Mouse (Mus musculus) limb, embryonic 12.5 days (tissue): Measurements from ENCODE around the gene Thsd7a. TPM values are rescaled to one million over a fixed set of nuclear protein-coding genes. Genes with fewer than 3 reads are reported as not detected.

Experiments
- ATAC-seq: fragments of 200-750 bp; cut with Nextera tagmentation; 2 replicates; pipeline ENCODE4 v1.8.0; 2017; ENCODE audit warnings: low read depth, moderate TSS enrichment; ENCODE audit not compliant: insufficient number of reproducible peaks, insufficient read depth, low FRiP score, low TSS enrichment
- H3K27ac ChIP-seq: fragments of 300-500 bp; sonication (generic); 2 replicates; pipeline ENCODE4 v1.5.1; 2016; ENCODE audit warnings: mild to moderate bottlenecking, moderate library complexity
- H3K27me3 ChIP-seq: fragments of 300-500 bp; sonication (generic); 2 replicates; pipeline ENCODE4 v1.6.1; 2016; ENCODE audit warnings: mild to moderate bottlenecking, moderate library complexity
- H3K36me3 ChIP-seq: fragments of 300-500 bp; sonication (generic); 2 replicates; pipeline ENCODE4 v1.6.1; 2016; ENCODE audit warnings: mild to moderate bottlenecking, moderate library complexity
- H3K4me1 ChIP-seq: fragments of 300-500 bp; sonication (generic); replicated peaks from 2 replicates; pipeline ENCODE4 v1.6.1; 2016
- H3K4me2 ChIP-seq: fragments of 300-500 bp; sonication (generic); 2 replicates; pipeline ENCODE4 v1.6.1; 2016; ENCODE audit warnings: mild to moderate bottlenecking, moderate library complexity
- H3K4me3 ChIP-seq: fragments of 300-500 bp; sonication (generic); replicated peaks from 2 replicates; pipeline ENCODE4 v1.5.1; 2016; ENCODE audit warnings: mild to moderate bottlenecking
- H3K9ac ChIP-seq: fragments of 300-500 bp; sonication (generic); replicated peaks from 2 replicates; pipeline ENCODE4 v1.6.1; 2016; ENCODE audit warnings: mild to moderate bottlenecking, moderate library complexity
- H3K9me3 ChIP-seq: fragments of 300-500 bp; sonication (generic); 2 replicates; pipeline ENCODE4 v1.6.1; 2016; ENCODE audit warnings: mild to moderate bottlenecking, moderate library complexity
- WGBS: fragments of 180-500 bp; shearing (Covaris S2); methylation state at CpG from one replicate; pipeline ENCODE4 v1.1.7; 2016; 5-methylcytosine and 5-hydroxymethylcytosine counted together
- polyA plus RNA-seq: library from polyadenylated mRNA; unstranded; fragments of >200 nt; fragmentation: Nextera tagmentation; extraction: Ambion mirVana; gene quantifications from 2 replicates; pipeline ENCODE4 v1.2.1, GENCODE M21; 2016

The Thsd7a gene
- polyA plus RNA-seq, 1 experiment from 2014 or later = 5.6 TPM

- no peak overlapping the region for H3K4me2 ChIP-seq
- no peak for ATAC-seq
- H3K27me3 ChIP-seq = no peaks in the 10 kb centered on the region
- no peak overlapping the region for H3K4me3 ChIP-seq
- H3K27ac ChIP-seq = no peak overlapping the region
- H3K36me3 ChIP-seq = no peaks in the 10 kb centered on the region
- WGBS = 90% methylated on average over 2 of the region's 2 CpGs
- H3K9ac ChIP-seq = no peak overlapping the region
- H3K9me3 ChIP-seq = peaks cover 5% of the 10 kb centered on the region
- H3K4me1 ChIP-seq = no peaks in the 10 kb centered on the region
These were observed 441.7 kb downstream of the Thsd7a start for GRCm38 (mm10) chr6:12307502-12307901.

GRCm38 (mm10) chr6:12262641-12263400, 486.4 kb downstream of the Thsd7a start:
- Histone ChIP-seq H3K27me3 (no peaks in the 10 kb centered on the region), H3K36me3 (no peaks in the 10 kb centered on the region), H3K9ac (no peak overlapping the region), H3K4me2 (no peak overlapping the region), H3K27ac (no peak overlapping the region), H3K4me3 (no peak overlapping the region), H3K9me3 (no peaks in the 10 kb centered on the region), H3K4me1 (no peaks in the 10 kb centered on the region)
- ATAC-seq = no peak
- 84% methylated on average over 15 of the region's 15 CpGs for WGBS
